Mouse (Mus musculus): ENCODE measurements around the gene Astn2.

Astn2 gene

GRCm38 (mm10) chr4:66169485-66169884, 234.9 kb downstream of the Astn2 start:
- DNase-seq (ENCODE audit: low spot score in 2 of 2): no peak

- no peak for DNase-seq (ENCODE audit: low spot score in 2 of 2)
Measured at GRCm38 (mm10) chr4:66158714-66159113, 245.7 kb downstream of the Astn2 start.

- no peak for DNase-seq (ENCODE audit: low spot score in 2 of 2)
Measured at GRCm38 (mm10) chr4:66157439-66158113, 246.8 kb downstream of the Astn2 start.

GRCm38 (mm10) chr4:66146546-66146945, 257.9 kb downstream of the Astn2 start:
- DNase-seq (ENCODE audit: low spot score in 2 of 2): no peak

GRCm38 (mm10) chr4:66126181-66126580, 278.2 kb downstream of the Astn2 start:
- DNase-seq (ENCODE audit: low spot score in 2 of 2): no peak

- DNase-seq (ENCODE audit: low spot score in 2 of 2): no peak
Measured at GRCm38 (mm10) chr4:66122766-66123358, 281.5 kb downstream of the Astn2 start.

- DNase-seq (ENCODE audit: low spot score in 2 of 2): no peak
Measured at GRCm38 (mm10) chr4:66114243-66114642, 290.2 kb downstream of the Astn2 start.

- no peak for DNase-seq (ENCODE audit: low spot score in 2 of 2)
Measured at GRCm38 (mm10) chr4:66102037-66102436, 302.4 kb downstream of the Astn2 start.

- no peak for DNase-seq (ENCODE audit: low spot score in 2 of 2)
Measured at GRCm38 (mm10) chr4:66097629-66098028, 306.8 kb downstream of the Astn2 start.

GRCm38 (mm10) chr4:66096104-66096503, 308.3 kb downstream of the Astn2 start:
- no peak for DNase-seq (ENCODE audit: low spot score in 2 of 2)

GRCm38 (mm10) chr4:66057161-66057560, 347.2 kb downstream of the Astn2 start:
- no peak for DNase-seq (ENCODE audit: low spot score in 2 of 2)

GRCm38 (mm10) chr4:66055690-66056089, 348.7 kb downstream of the Astn2 start:
- DNase-seq (ENCODE audit: low spot score in 2 of 2): no peak

- no peak for DNase-seq (ENCODE audit: low spot score in 2 of 2)
Measured at GRCm38 (mm10) chr4:66043014-66043672, 361.3 kb downstream of the Astn2 start.

GRCm38 (mm10) chr4:66033826-66034225, 370.6 kb downstream of the Astn2 start:
- DNase-seq (ENCODE audit: low spot score in 2 of 2): no peak

GRCm38 (mm10) chr4:66031320-66031870, 373.0 kb downstream of the Astn2 start:
- DNase-seq (ENCODE audit: low spot score in 2 of 2): no peak

- DNase-seq (ENCODE audit: low spot score in 2 of 2): no peak
Measured at GRCm38 (mm10) chr4:66029901-66030300, 374.5 kb downstream of the Astn2 start.

GRCm38 (mm10) chr4:66027866-66028265, 376.5 kb downstream of the Astn2 start:
- DNase-seq (ENCODE audit: low spot score in 2 of 2): no peak

- no peak for DNase-seq (ENCODE audit: low spot score in 2 of 2)
Measured at GRCm38 (mm10) chr4:66025393-66026062, 378.9 kb downstream of the Astn2 start.

GRCm38 (mm10) chr4:66002936-66003335, 401.5 kb downstream of the Astn2 start:
- no peak for DNase-seq (ENCODE audit: low spot score in 2 of 2)

- no peak for DNase-seq (ENCODE audit: low spot score in 2 of 2)
Measured at GRCm38 (mm10) chr4:65983643-65984042, 420.8 kb downstream of the Astn2 start.

- no peak for DNase-seq (ENCODE audit: low spot score in 2 of 2)
Measured at GRCm38 (mm10) chr4:65982882-65983281, 421.5 kb downstream of the Astn2 start.

- no peak for DNase-seq (ENCODE audit: low spot score in 2 of 2)
Measured at GRCm38 (mm10) chr4:65976251-65976650, 428.2 kb downstream of the Astn2 start.
